Mouse (Mus musculus): ENCODE measurements around the gene Atxn7l3b.

DNA sequence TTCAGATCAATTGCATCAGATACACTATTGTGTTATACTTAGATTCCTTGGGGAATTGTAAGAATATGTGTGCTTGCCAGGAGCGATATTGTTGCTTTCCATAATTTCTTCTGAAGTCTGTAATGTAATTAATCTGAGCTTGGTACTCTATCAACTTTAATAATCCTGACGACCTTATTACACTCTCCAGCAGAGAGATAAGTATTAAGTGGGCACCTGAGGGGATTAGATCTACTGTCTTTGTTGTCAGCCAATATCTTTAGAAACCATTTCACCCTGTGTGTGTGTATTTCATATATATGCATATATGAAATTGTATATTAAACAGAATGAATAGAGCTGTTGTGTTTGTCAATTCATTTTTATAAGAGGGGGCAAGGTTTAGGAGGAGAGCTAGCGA, 29.0 kb downstream of the Atxn7l3b start:
- no peak for TF ChIP-seq CTCF (IDR thresholded peaks at IDR 0.05; ENCODE audit: low read depth, low read length)
- TF ChIP-seq POLR2A (IDR thresholded peaks at IDR 0.05; ENCODE audit: extremely low read depth, insufficient read depth, low read length) = no peak
